Mouse (Mus musculus): ENCODE results near the gene Vma21. TPM values are rescaled to one million over a fixed set of nuclear protein-coding genes. Genes with fewer than 3 reads are reported as not detected.

Vma21 gene
- polyA plus RNA-seq (2014; fragmentation: Nextera tagmentation; extraction: Ambion mirVana), result 46.1 and 50.7 TPM in 2 replicates

DNA sequence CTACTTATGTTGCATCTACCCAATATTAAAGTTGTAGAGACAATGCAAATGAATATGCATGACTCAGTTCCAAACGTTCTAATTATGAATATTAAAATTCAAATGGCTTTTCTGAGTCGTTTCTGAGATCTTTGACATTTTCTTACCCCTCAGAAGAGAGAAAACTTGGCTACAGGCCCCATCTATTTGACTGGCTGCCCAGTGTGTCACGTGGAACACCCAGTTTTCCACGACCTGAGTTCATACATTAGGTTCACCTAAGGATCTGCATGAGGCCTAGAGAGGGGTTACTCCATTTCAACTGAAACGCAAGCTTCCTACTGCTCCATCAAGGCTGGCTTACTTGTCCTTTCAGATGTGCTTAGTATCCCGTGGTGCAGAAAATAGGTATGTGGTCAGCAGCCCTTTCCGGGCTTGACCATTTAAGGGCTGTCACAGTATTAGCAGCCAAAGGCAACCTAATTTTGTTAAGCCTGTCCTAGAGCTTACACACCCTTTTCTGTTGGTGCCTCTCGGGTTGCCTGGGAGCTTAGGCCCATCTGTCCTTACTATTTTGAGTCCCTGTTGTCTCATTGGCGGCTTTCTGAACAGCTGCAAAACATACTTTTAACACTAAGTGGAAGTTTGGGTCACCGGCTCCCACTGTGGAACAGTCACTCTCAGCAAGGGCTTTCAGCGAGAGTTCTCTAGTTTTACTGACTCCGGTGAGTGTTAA, at the start of gene Vma21:
TSS of gene Vma21 (plus strand) at position 294 of the 715 bp plus-strand sequence.
- ATAC-seq (ENCODE audit: low FRiP score) (peak; percentile 19), DNase-seq (ENCODE audit: low spot score) (no peak)
- Histone ChIP-seq H3K4me2 (replicated peaks) (peak within 1 kb of the TSS; percentile 56), H3K9me3 (ENCODE audit: control insufficient read depth, low read length) (no peaks in the 10 kb centered on the region), H3K4me3 (replicated peaks; ENCODE audit: low read length) (peak within 1 kb of the TSS; percentile 47), H3K36me3 (replicated peaks; ENCODE audit: control insufficient read depth, insufficient read depth) (no peaks in the 10 kb centered on the region), H3K4me1 (replicated peaks; ENCODE audit: control insufficient read depth, insufficient read depth, low read length) (0 out of 2 replicates have a peak, but pooled peaks cover 4% of the 10 kb centered on the region), H3K9ac (peak within 1 kb of the TSS; percentile 72), H3K27me3 (ENCODE audit: control insufficient read depth, insufficient read depth, low read length) (no peaks in the 10 kb centered on the region), H3K27ac (peak within 1 kb of the TSS; percentile 84)
- WGBS, result 38% methylated on average over 12 of the region's 12 CpGs

DNA sequence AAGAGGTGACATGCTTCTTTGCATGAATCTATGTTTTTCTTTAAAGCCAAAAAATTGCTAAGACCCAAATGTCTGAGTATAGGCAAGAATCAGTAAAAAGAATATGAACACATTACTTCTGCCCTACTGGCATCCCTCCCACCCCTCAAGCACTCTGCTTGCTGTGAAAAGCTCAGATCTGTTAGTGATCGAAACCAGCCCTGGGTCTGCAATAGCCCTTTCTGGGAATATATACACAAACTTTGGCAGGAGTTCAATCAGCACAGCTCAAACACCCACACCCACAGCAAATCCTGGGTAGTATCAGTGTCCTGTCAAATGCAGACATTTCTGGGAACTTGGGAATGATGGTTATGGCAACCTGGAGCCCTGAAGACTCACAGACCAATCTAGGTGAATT, 47.8 kb upstream of the Vma21 start:
- Histone ChIP-seq H3K27ac (no peak overlapping the region), H3K9me3 (ENCODE audit: control insufficient read depth, low read length) (no peaks in the 10 kb centered on the region), H3K4me2 (replicated peaks) (no peak overlapping the region), H3K27me3 (ENCODE audit: control insufficient read depth, insufficient read depth, low read length) (no peaks in the 10 kb centered on the region), H3K9ac (no peak overlapping the region), H3K4me3 (replicated peaks; ENCODE audit: low read length) (no peak overlapping the region), H3K4me1 (replicated peaks; ENCODE audit: control insufficient read depth, insufficient read depth, low read length) (no peaks in the 10 kb centered on the region), H3K36me3 (replicated peaks; ENCODE audit: control insufficient read depth, insufficient read depth) (no peaks in the 10 kb centered on the region)
- 84% methylated on average over 1 of the region's 1 CpGs for WGBS
- DNase-seq (ENCODE audit: low spot score), result no peak
- ATAC-seq (ENCODE audit: low FRiP score), result no peak

DNA sequence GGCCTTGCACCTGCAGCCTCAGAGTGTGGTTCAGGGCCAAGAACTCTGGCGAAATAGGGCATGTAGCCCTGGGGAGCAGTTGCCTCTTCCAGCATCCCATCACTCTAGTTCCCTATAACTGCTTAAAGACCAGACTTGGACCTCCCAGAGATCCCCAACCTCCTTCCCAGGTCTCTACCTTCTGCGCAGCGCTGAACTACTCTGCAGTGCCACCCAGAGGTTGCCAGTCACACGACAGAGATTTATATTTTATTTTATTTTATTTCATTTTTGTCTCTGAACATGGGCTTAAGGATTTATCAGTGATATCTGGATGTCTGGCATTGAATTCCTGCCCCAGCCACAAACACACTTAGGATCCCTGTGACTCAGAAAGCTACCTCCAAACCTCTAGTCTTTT, 24.6 kb upstream of the Vma21 start:
- no peaks in the 10 kb centered on the region for H3K4me1 ChIP-seq (replicated peaks; ENCODE audit: control insufficient read depth, insufficient read depth, low read length)
- H3K27me3 ChIP-seq (ENCODE audit: control insufficient read depth, insufficient read depth, low read length), result no peaks in the 10 kb centered on the region
- H3K9me3 ChIP-seq (ENCODE audit: control insufficient read depth, low read length), result no peaks in the 10 kb centered on the region
- no peak for ATAC-seq (ENCODE audit: low FRiP score)
- no peak overlapping the region for H3K9ac ChIP-seq
- H3K27ac ChIP-seq, result no peak overlapping the region
- H3K4me2 ChIP-seq (replicated peaks), result no peak overlapping the region
- H3K4me3 ChIP-seq (replicated peaks; ENCODE audit: low read length), result no peak overlapping the region
- no peak for DNase-seq (ENCODE audit: low spot score)
- 9% methylated on average over 4 of the region's 4 CpGs for WGBS
- no peaks in the 10 kb centered on the region for H3K36me3 ChIP-seq (replicated peaks; ENCODE audit: control insufficient read depth, insufficient read depth)

DNA sequence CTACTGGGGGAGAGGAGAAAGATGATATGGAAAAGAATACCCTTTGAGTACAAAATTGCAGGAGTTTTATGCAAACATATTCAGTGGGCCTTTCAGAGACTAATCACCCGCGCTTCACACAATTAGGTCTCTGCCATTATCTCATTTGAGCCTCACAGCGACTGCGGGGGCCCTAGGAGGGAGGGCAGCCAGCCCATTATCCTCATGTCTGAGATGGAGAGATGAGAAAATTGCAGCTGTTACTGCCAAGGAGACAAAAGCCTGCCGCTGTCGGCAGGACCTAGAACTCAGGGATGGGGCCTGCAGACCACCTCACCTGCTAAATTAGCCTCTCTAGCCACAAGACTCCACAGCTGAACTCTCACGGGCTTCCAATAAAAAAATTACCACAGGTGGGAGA, 18.0 kb upstream of the Vma21 start:
- Histone ChIP-seq H3K27ac (no peak overlapping the region), H3K27me3 (ENCODE audit: control insufficient read depth, insufficient read depth, low read length) (no peaks in the 10 kb centered on the region), H3K9ac (no peak overlapping the region), H3K4me1 (replicated peaks; ENCODE audit: control insufficient read depth, insufficient read depth, low read length) (no peaks in the 10 kb centered on the region), H3K36me3 (replicated peaks; ENCODE audit: control insufficient read depth, insufficient read depth) (no peaks in the 10 kb centered on the region), H3K9me3 (ENCODE audit: control insufficient read depth, low read length) (no peaks in the 10 kb centered on the region), H3K4me2 (replicated peaks) (no peak overlapping the region), H3K4me3 (replicated peaks; ENCODE audit: low read length) (no peak overlapping the region)
- 23% methylated on average over 7 of the region's 7 CpGs for WGBS
- no peak for ATAC-seq (ENCODE audit: low FRiP score)
- DNase-seq (ENCODE audit: low spot score), result no peak

DNA sequence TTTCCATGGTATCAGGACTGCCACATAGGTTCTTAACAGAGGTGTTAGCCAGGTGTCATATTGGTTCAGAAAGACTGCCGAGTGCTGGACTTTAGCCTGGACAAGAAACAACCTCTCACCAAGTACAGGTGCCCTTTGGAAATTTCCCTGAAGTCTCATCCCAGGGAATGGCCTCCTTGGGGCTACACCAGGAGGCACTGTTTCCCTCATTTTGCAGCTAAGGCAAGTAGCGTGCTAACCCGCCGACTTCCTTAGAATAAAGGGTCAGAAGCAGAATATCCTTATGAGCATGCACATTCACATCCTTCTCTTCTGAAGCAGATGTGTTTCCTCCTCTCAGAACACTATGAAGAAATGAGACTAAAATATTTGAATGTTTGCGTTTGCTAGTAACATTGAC, 16.8 kb upstream of the Vma21 start:
- H3K27ac ChIP-seq, result no peak overlapping the region
- no peaks in the 10 kb centered on the region for H3K36me3 ChIP-seq (replicated peaks; ENCODE audit: control insufficient read depth, insufficient read depth)
- DNase-seq (ENCODE audit: low spot score) (no peak), ATAC-seq (ENCODE audit: low FRiP score) (no peak)
- H3K4me3 ChIP-seq (replicated peaks; ENCODE audit: low read length), result no peak overlapping the region
- 75% methylated on average over 5 of the region's 5 CpGs for WGBS
- H3K9ac ChIP-seq, result no peak overlapping the region
- no peaks in the 10 kb centered on the region for H3K9me3 ChIP-seq (ENCODE audit: control insufficient read depth, low read length)
- no peaks in the 10 kb centered on the region for H3K27me3 ChIP-seq (ENCODE audit: control insufficient read depth, insufficient read depth, low read length)
- H3K4me2 ChIP-seq (replicated peaks), result no peak overlapping the region
- no peaks in the 10 kb centered on the region for H3K4me1 ChIP-seq (replicated peaks; ENCODE audit: control insufficient read depth, insufficient read depth, low read length)

DNA sequence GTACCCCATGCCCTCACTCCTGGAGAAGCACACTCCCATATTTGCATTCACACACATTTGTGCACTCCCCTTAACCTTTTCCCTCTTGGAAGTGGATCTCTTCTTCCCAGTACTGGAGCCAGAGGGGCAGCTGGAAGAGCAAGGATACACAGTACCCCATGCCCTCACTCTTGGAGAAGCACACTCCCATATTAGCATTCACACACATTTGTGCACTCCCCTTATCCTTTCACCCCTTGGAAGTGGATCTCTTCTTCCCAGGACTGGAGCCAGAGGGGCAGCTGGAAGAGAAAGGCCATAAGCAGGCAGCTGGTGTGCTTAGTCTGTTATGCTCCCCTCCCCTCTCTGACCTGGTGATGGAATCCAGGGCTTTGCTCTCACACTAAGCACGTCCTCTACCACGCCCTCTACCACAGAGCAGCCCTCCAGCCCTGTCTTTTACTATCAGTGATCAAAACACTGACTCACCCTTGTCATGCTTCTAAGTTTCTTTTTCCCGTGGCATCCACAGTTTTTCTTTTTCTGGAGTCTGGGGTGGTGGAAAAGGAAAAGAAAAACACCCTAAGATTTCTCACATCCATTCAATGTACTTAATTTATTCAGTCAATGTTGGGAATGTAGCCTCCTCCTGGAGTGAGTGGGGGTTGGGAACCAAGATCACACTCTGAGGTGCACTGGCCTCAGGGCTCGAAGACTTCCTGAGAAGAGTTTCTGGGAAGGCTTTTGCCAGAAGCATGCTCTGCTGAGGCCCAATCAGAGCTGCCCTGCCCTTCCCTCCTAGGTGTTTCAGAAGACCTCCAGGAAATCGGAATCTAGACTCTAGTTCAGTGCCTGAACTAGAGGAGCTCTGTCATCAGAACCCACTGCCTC, 3.5 kb upstream of the Vma21 start:
- no peaks in the 10 kb centered on the region for H3K36me3 ChIP-seq (replicated peaks; ENCODE audit: control insufficient read depth, insufficient read depth)
- no peaks in the 10 kb centered on the region for H3K27me3 ChIP-seq (ENCODE audit: control insufficient read depth, insufficient read depth, low read length)
- H3K4me2 ChIP-seq (replicated peaks), result no peak overlapping the region
- H3K27ac ChIP-seq, result no peak overlapping the region
- no peak overlapping the region for H3K4me3 ChIP-seq (replicated peaks; ENCODE audit: low read length)
- DNase-seq (ENCODE audit: low spot score), result no peak
- 50% methylated on average over 5 of the region's 5 CpGs for WGBS
- no peak for ATAC-seq (ENCODE audit: low FRiP score)
- no peaks in the 10 kb centered on the region for H3K4me1 ChIP-seq (replicated peaks; ENCODE audit: control insufficient read depth, insufficient read depth, low read length)
- no peaks in the 10 kb centered on the region for H3K9me3 ChIP-seq (ENCODE audit: control insufficient read depth, low read length)
- no peak overlapping the region for H3K9ac ChIP-seq

DNA sequence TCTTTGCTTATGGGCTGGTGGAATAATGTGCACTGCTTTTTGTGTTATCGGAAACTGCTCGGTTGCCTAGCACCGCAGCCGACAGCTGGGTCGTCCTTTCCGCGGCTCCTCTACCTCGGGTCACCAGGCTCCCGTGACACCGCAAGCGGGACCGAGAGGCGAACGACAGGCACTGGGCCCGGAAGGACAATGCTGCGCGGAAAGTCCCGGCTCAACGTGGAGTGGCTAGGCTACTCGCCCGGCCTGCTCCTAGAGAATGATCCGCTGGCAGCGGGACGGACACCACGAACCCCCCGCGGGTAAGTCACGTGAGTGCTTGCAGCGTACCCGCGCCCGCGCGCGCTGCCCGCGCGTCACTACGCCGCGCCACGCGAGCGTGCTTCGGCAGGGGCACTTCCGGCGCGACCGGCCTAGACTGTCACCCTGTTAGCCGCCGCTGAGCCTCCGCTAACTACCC, 705 bp downstream of the Vma21 start:
- Histone ChIP-seq H3K4me1 (replicated peaks; ENCODE audit: control insufficient read depth, insufficient read depth, low read length) (0 out of 2 replicates have a peak, but pooled peaks cover 4% of the 10 kb centered on the region), H3K27me3 (ENCODE audit: control insufficient read depth, insufficient read depth, low read length) (no peaks in the 10 kb centered on the region), H3K4me3 (replicated peaks; ENCODE audit: low read length) (peak overlapping the region; percentile 47), H3K9me3 (ENCODE audit: control insufficient read depth, low read length) (no peaks in the 10 kb centered on the region), H3K27ac (peak overlapping the region; percentile 84), H3K4me2 (replicated peaks) (peak overlapping the region; percentile 56), H3K36me3 (replicated peaks; ENCODE audit: control insufficient read depth, insufficient read depth) (no peaks in the 10 kb centered on the region), H3K9ac (peak overlapping the region; percentile 72)
- DNase-seq (ENCODE audit: low spot score) (peak; percentile 90), ATAC-seq (ENCODE audit: low FRiP score) (peak; percentile 99)
- WGBS, result 20% methylated on average over 29 of the region's 52 CpGs

DNA sequence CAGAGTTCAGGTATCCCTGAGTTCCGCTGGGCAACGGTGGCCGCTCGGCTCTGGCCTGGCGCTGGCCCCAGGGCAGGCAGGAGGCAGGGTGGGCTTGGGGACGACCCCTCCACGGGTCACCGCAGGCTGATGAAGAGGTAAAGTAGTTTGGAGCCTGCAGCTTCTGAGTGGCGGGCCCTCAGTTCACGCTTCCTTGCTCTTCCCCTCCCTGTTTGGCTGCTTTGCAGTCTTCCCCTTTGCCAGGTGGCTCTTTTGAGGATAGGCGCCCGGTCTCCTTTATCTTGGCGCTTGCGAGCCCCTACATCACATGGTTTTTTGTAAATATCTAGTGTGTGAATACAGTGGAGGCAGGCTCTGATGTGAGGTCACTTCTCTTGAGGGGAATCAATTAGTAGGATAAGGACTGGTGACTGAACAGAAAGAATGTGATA, 1.2 kb downstream of the Vma21 start:
- Histone ChIP-seq H3K4me3 (replicated peaks; ENCODE audit: low read length) (peak overlapping the region; percentile 47), H3K4me1 (replicated peaks; ENCODE audit: control insufficient read depth, insufficient read depth, low read length) (0 out of 2 replicates have a peak, but pooled peaks cover 4% of the 10 kb centered on the region), H3K4me2 (replicated peaks) (peak overlapping the region; percentile 55), H3K9ac (peak overlapping the region; percentile 72), H3K36me3 (replicated peaks; ENCODE audit: control insufficient read depth, insufficient read depth) (no peaks in the 10 kb centered on the region), H3K27me3 (ENCODE audit: control insufficient read depth, insufficient read depth, low read length) (no peaks in the 10 kb centered on the region), H3K27ac (peak overlapping the region; percentile 84), H3K9me3 (ENCODE audit: control insufficient read depth, low read length) (no peaks in the 10 kb centered on the region)
- 30% methylated on average over 14 of the region's 14 CpGs for WGBS
- DNase-seq (ENCODE audit: low spot score) (no peak), ATAC-seq (ENCODE audit: low FRiP score) (peak; percentile 77)

DNA sequence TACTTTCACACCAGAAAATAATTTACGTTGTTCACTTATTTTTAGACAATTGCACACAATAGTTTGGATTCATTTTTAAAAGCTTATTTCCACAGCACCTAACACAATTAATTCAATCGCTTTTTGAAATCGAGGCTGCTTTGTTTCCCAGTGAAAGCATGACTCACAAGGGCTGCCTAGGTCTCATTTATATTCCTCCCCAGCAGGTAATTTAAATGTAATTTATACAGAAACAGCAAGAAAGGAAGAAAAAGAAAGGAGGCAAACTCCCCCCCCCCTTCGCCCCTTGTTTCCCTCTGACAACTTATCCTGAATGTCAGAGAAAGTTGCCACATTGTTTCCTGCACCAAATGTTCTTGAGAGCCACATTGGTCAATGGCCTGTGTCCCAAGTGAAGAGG, 23.2 kb downstream of the Vma21 start:
- no peak overlapping the region for H3K9ac ChIP-seq
- DNase-seq (ENCODE audit: low spot score) (no peak), ATAC-seq (ENCODE audit: low FRiP score) (no peak)
- no peak overlapping the region for H3K4me3 ChIP-seq (replicated peaks; ENCODE audit: low read length)
- H3K4me1 ChIP-seq (replicated peaks; ENCODE audit: control insufficient read depth, insufficient read depth, low read length), result no peaks in the 10 kb centered on the region
- no peaks in the 10 kb centered on the region for H3K36me3 ChIP-seq (replicated peaks; ENCODE audit: control insufficient read depth, insufficient read depth)
- H3K27me3 ChIP-seq (ENCODE audit: control insufficient read depth, insufficient read depth, low read length), result no peaks in the 10 kb centered on the region
- 44% methylated on average over 4 of the region's 4 CpGs for WGBS
- no peak overlapping the region for H3K27ac ChIP-seq
- no peak overlapping the region for H3K4me2 ChIP-seq (replicated peaks)
- H3K9me3 ChIP-seq (ENCODE audit: control insufficient read depth, low read length), result no peaks in the 10 kb centered on the region

Measured in hindbrain, embryonic 14.5 days (tissue).